Mouse (Mus musculus) embryonic facial prominence, embryonic 14.5 days (tissue): ENCODE data around the gene Nipal4. TPM values are rescaled to one million over a fixed set of nuclear protein-coding genes. Genes with fewer than 3 reads are reported as not detected.

Source experiments
- ATAC-seq: fragments of 200-750 bp; cut with Nextera tagmentation; 2 replicates; pipeline ENCODE4 v1.8.0; 2017; ENCODE audit warnings: low read depth, moderate number of reproducible peaks, moderate TSS enrichment
- DNase-seq: peaks from one replicate; pipeline ENCODE4 v3.0.0-alpha.2; 2015; ENCODE audit warnings: low spot score
- H3K27ac ChIP-seq: fragments of 300-500 bp; sonication (generic); replicated peaks from 2 replicates; pipeline ENCODE4 v1.5.1; 2014; ENCODE audit warnings: low read depth, mild to moderate bottlenecking, low read length, moderate library complexity
- H3K27me3 ChIP-seq: fragments of 300-500 bp; sonication (generic); replicated peaks from 2 replicates; pipeline ENCODE4 v1.6.1; 2014; ENCODE audit warnings: low read length; ENCODE audit not compliant: control insufficient read depth, insufficient read depth
- H3K36me3 ChIP-seq: fragments of 300-500 bp; sonication (generic); 2 replicates; pipeline ENCODE4 v1.6.1; 2014; ENCODE audit warnings: low read length, mixed read lengths; ENCODE audit not compliant: control insufficient read depth, insufficient read depth
- H3K4me1 ChIP-seq: fragments of 300-500 bp; sonication (generic); 2 replicates; pipeline ENCODE4 v1.6.1; 2014; ENCODE audit warnings: antibody characterized with exemption, low read length; ENCODE audit not compliant: control insufficient read depth, insufficient read depth
- H3K4me2 ChIP-seq: fragments of 300-500 bp; sonication (generic); 2 replicates; pipeline ENCODE4 v1.6.1; 2014; ENCODE audit warnings: low read depth, mild to moderate bottlenecking, low read length, moderate library complexity, mixed read lengths
- H3K4me3 ChIP-seq: fragments of 300-500 bp; sonication (generic); 2 replicates; pipeline ENCODE4 v1.5.1; 2014; ENCODE audit warnings: low read depth, mild to moderate bottlenecking, low read length
- H3K9ac ChIP-seq: fragments of 300-500 bp; sonication (generic); 2 replicates; pipeline ENCODE4 v1.6.1; 2014; ENCODE audit warnings: low read depth, mild to moderate bottlenecking, low read length, moderate library complexity, mixed read lengths
- H3K9me3 ChIP-seq: fragments of 300-500 bp; sonication (generic); 2 replicates; pipeline ENCODE4 v1.6.1; 2016; ENCODE audit warnings: low read length; ENCODE audit not compliant: control insufficient read depth
- WGBS: fragments of 180-500 bp; shearing (Covaris S2); extraction: QIAGEN DNeasy Blood & Tissue Kit; methylation state at CpG from one replicate; pipeline ENCODE4 v1.1.7; 2014; 5-methylcytosine and 5-hydroxymethylcytosine counted together
- polyA plus RNA-seq: library from polyadenylated mRNA; unstranded; fragments of >200 nt; fragmentation: Nextera tagmentation; extraction: Ambion mirVana; gene quantifications from 2 replicates; pipeline ENCODE4 v1.2.1, GENCODE M21; 2014

Gene Nipal4
- polyA plus RNA-seq, 1 experiment from 2014 or later = 1.8 TPM

- no peak overlapping the region for H3K4me2 ChIP-seq
- no peaks in the 10 kb centered on the region for H3K9me3 ChIP-seq
- no peak overlapping the region for H3K9ac ChIP-seq
- H3K4me3 ChIP-seq = no peak overlapping the region
- no peak overlapping the region for H3K27ac ChIP-seq
- no peaks in the 10 kb centered on the region for H3K27me3 ChIP-seq
- 86% methylated on average over 9 of the region's 9 CpGs for WGBS
- no peak for ATAC-seq
- no peak for DNase-seq
- H3K4me1 ChIP-seq = no peaks in the 10 kb centered on the region
- peaks cover 34% of the 10 kb centered on the region for H3K36me3 ChIP-seq
These were observed 50.7 kb downstream of the Nipal4 start for GRCm38 (mm10) chr11:46115411-46116173.

- ATAC-seq (no peak), DNase-seq (no peak)
- Histone ChIP-seq H3K9me3 (no peaks in the 10 kb centered on the region), H3K4me2 (no peak overlapping the region), H3K9ac (no peak overlapping the region), H3K27me3 (no peaks in the 10 kb centered on the region), H3K4me3 (no peak overlapping the region), H3K36me3 (peaks cover 34% of the 10 kb centered on the region), H3K27ac (no peak overlapping the region), H3K4me1 (no peaks in the 10 kb centered on the region)
- WGBS = 74% methylated on average over 4 of the region's 4 CpGs
These were observed 51.3 kb downstream of the Nipal4 start for GRCm38 (mm10) chr11:46115011-46115410.

GRCm38 (mm10) chr11:46114221-46114620 lies 52.1 kb downstream of the Nipal4 start:
- no peak for ATAC-seq

GRCm38 (mm10) chr11:46113211-46113610 lies 53.1 kb downstream of the Nipal4 start:
- 65% methylated on average over 3 of the region's 3 CpGs for WGBS
- DNase-seq (no peak), ATAC-seq (no peak)
- H3K36me3 ChIP-seq = peaks cover 27% of the 10 kb centered on the region
- H3K4me1 ChIP-seq = no peaks in the 10 kb centered on the region
- H3K9ac ChIP-seq = no peak overlapping the region
- H3K4me2 ChIP-seq = no peak overlapping the region
- no peaks in the 10 kb centered on the region for H3K27me3 ChIP-seq
- H3K9me3 ChIP-seq = no peaks in the 10 kb centered on the region
- H3K4me3 ChIP-seq = no peak overlapping the region
- H3K27ac ChIP-seq = no peak overlapping the region

More at GRCm38 (mm10) chr11:46114221-46114620, 52.1 kb downstream of the Nipal4 start:
- Histone ChIP-seq H3K4me1 (no peaks in the 10 kb centered on the region), H3K9me3 (no peaks in the 10 kb centered on the region), H3K36me3 (peaks cover 34% of the 10 kb centered on the region), H3K27ac (no peak overlapping the region), H3K4me3 (no peak overlapping the region), H3K27me3 (no peaks in the 10 kb centered on the region), H3K9ac (no peak overlapping the region), H3K4me2 (no peak overlapping the region)
- no peak for DNase-seq
- 85% methylated on average over 7 of the region's 7 CpGs for WGBS

- H3K9me3 ChIP-seq = no peaks in the 10 kb centered on the region
- no peak overlapping the region for H3K27ac ChIP-seq
- no peak overlapping the region for H3K4me2 ChIP-seq
- H3K9ac ChIP-seq = no peak overlapping the region
- whole genome bisulfite sequencing = 79% methylated on average over 1 of the region's 1 CpGs
- H3K4me3 ChIP-seq = no peak overlapping the region
- no peak for DNase-seq
- H3K36me3 ChIP-seq = peaks cover 20% of the 10 kb centered on the region; the same call in 1 of the 2 replicates
- no peaks in the 10 kb centered on the region for H3K27me3 ChIP-seq
- no peak for ATAC-seq
- H3K4me1 ChIP-seq = no peaks in the 10 kb centered on the region
These were observed 55.4 kb downstream of the Nipal4 start for GRCm38 (mm10) chr11:46110945-46111287.

- DNase-seq (no peak), ATAC-seq (no peak)
- Histone ChIP-seq H3K36me3 (peaks cover 24% of the 10 kb centered on the region; the same call in 1 of the 2 replicates), H3K27me3 (no peaks in the 10 kb centered on the region), H3K9me3 (no peaks in the 10 kb centered on the region), H3K9ac (no peak overlapping the region), H3K27ac (no peak overlapping the region), H3K4me1 (no peaks in the 10 kb centered on the region), H3K4me3 (no peak overlapping the region), H3K4me2 (no peak overlapping the region)
- WGBS = 82% methylated on average over 8 of the region's 8 CpGs
These were observed 56.0 kb downstream of the Nipal4 start for GRCm38 (mm10) chr11:46110156-46110944.

GRCm38 (mm10) chr11:46109206-46109605 lies 57.1 kb downstream of the Nipal4 start:
- DNase-seq (no peak), ATAC-seq (no peak)
- no peak overlapping the region for H3K4me2 ChIP-seq
- no peak overlapping the region for H3K9ac ChIP-seq
- no peaks in the 10 kb centered on the region for H3K4me1 ChIP-seq
- H3K36me3 ChIP-seq = peaks cover 20% of the 10 kb centered on the region; the same call in 1 of the 2 replicates
- 80% methylated on average over 5 of the region's 5 CpGs for WGBS
- no peak overlapping the region for H3K27ac ChIP-seq
- no peaks in the 10 kb centered on the region for H3K27me3 ChIP-seq
- no peak overlapping the region for H3K4me3 ChIP-seq
- no peaks in the 10 kb centered on the region for H3K9me3 ChIP-seq

- Histone ChIP-seq H3K4me1 (no peaks in the 10 kb centered on the region), H3K9me3 (no peaks in the 10 kb centered on the region), H3K4me3 (no peak overlapping the region), H3K36me3 (0 out of 2 replicates have a peak, but pooled peaks cover 9% of the 10 kb centered on the region), H3K9ac (no peak overlapping the region), H3K27me3 (no peaks in the 10 kb centered on the region), H3K27ac (no peak overlapping the region), H3K4me2 (no peak overlapping the region)
- ATAC-seq (no peak), DNase-seq (no peak)
- WGBS = 90% methylated on average over 1 of the region's 1 CpGs
These were observed 59.3 kb downstream of the Nipal4 start for GRCm38 (mm10) chr11:46107046-46107445.
